Mouse (Mus musculus): Measurements from ENCODE around the gene Ube2d3. TPM values are rescaled to one million over a fixed set of nuclear protein-coding genes. Genes with fewer than 3 reads are reported as not detected.

Gene Ube2d3
- polyA plus RNA-seq, 1 experiment = 174 TPM

GRCm38 (mm10) chr3:135444930-135445329 lies 7.0 kb downstream of the Ube2d3 start:
- Histone ChIP-seq H3K4me1 (ENCODE audit: control insufficient read depth, insufficient read depth, insufficient read length) (peaks cover 2% of the 10 kb centered on the region), H3K27me3 (ENCODE audit: control insufficient read depth, insufficient read depth, low read length) (no peaks in the 10 kb centered on the region), H3K27ac (ENCODE audit: insufficient read depth, low read length) (no peak overlapping the region), H3K4me3 (ENCODE audit: extremely low read depth, insufficient read depth, insufficient read length) (no peak overlapping the region), H3K36me3 (ENCODE audit: control insufficient read depth, insufficient read depth, low read length) (peaks cover 12% of the 10 kb centered on the region)
- TF ChIP-seq POLR2A (IDR thresholded peaks at IDR 0.05; ENCODE audit: low read depth, low read length) (no peak), CTCF (IDR thresholded peaks at IDR 0.05; ENCODE audit: extremely low read depth, insufficient read depth, insufficient read length, insufficient replicate concordance) (no peak)
- no peak for DNase-seq (ENCODE audit: low read depth in 1 of 2, low spot score in 2 of 2)

- Histone ChIP-seq H3K36me3 (ENCODE audit: control insufficient read depth, insufficient read depth, low read length) (peaks cover 20% of the 10 kb centered on the region), H3K27ac (ENCODE audit: insufficient read depth, low read length) (no peak overlapping the region), H3K4me3 (ENCODE audit: extremely low read depth, insufficient read depth, insufficient read length) (no peak overlapping the region), H3K27me3 (ENCODE audit: control insufficient read depth, insufficient read depth, low read length) (no peaks in the 10 kb centered on the region), H3K4me1 (ENCODE audit: control insufficient read depth, insufficient read depth, insufficient read length) (no peaks in the 10 kb centered on the region)
- no peak for DNase-seq (ENCODE audit: low read depth in 1 of 2, low spot score in 2 of 2)
- TF ChIP-seq POLR2A (IDR thresholded peaks at IDR 0.05; ENCODE audit: low read depth, low read length) (no peak), CTCF (IDR thresholded peaks at IDR 0.05; ENCODE audit: extremely low read depth, insufficient read depth, insufficient read length, insufficient replicate concordance) (no peak)
Measured at GRCm38 (mm10) chr3:135458981-135459380, 21.0 kb downstream of the Ube2d3 start.

GRCm38 (mm10) chr3:135468402-135468801 lies 30.5 kb downstream of the Ube2d3 start:
- no peak for DNase-seq (ENCODE audit: low read depth in 1 of 2, low spot score in 2 of 2)
- H3K4me1 ChIP-seq (ENCODE audit: control insufficient read depth, insufficient read depth, insufficient read length) = no peaks in the 10 kb centered on the region
- no peak overlapping the region for H3K4me3 ChIP-seq (ENCODE audit: extremely low read depth, insufficient read depth, insufficient read length)
- no peaks in the 10 kb centered on the region for H3K27me3 ChIP-seq (ENCODE audit: control insufficient read depth, insufficient read depth, low read length)
- 93% methylated on average over 1 of the region's 1 CpGs for WGBS
- peaks cover 2% of the 10 kb centered on the region; the same call in 1 of the 2 replicates for H3K36me3 ChIP-seq (ENCODE audit: control insufficient read depth, insufficient read depth, low read length)
- H3K27ac ChIP-seq (ENCODE audit: insufficient read depth, low read length) = no peak overlapping the region
- TF ChIP-seq CTCF (IDR thresholded peaks at IDR 0.05; ENCODE audit: extremely low read depth, insufficient read depth, insufficient read length, insufficient replicate concordance) (no peak), POLR2A (IDR thresholded peaks at IDR 0.05; ENCODE audit: low read depth, low read length) (no peak)

- TF ChIP-seq POLR2A (IDR thresholded peaks at IDR 0.05; ENCODE audit: low read depth, low read length) (no peak), CTCF (IDR thresholded peaks at IDR 0.05; ENCODE audit: extremely low read depth, insufficient read depth, insufficient read length, insufficient replicate concordance) (no peak)
- H3K4me3 ChIP-seq (ENCODE audit: extremely low read depth, insufficient read depth, insufficient read length) = no peak overlapping the region
- no peak for DNase-seq (ENCODE audit: low read depth in 1 of 2, low spot score in 2 of 2)
- H3K27me3 ChIP-seq (ENCODE audit: control insufficient read depth, insufficient read depth, low read length) = no peaks in the 10 kb centered on the region
- no peaks in the 10 kb centered on the region for H3K36me3 ChIP-seq (ENCODE audit: control insufficient read depth, insufficient read depth, low read length)
- WGBS = 79% methylated on average over 3 of the region's 3 CpGs
- H3K27ac ChIP-seq (ENCODE audit: insufficient read depth, low read length) = no peak overlapping the region
- H3K4me1 ChIP-seq (ENCODE audit: control insufficient read depth, insufficient read depth, insufficient read length) = no peaks in the 10 kb centered on the region
Measured at GRCm38 (mm10) chr3:135469146-135469545, 31.2 kb downstream of the Ube2d3 start.

- H3K27me3 ChIP-seq (ENCODE audit: control insufficient read depth, insufficient read depth, low read length) = no peaks in the 10 kb centered on the region
- 42% methylated on average over 4 of the region's 4 CpGs for WGBS
- TF ChIP-seq POLR2A (IDR thresholded peaks at IDR 0.05; ENCODE audit: low read depth, low read length) (no peak), CTCF (IDR thresholded peaks at IDR 0.05; ENCODE audit: extremely low read depth, insufficient read depth, insufficient read length, insufficient replicate concordance) (no peak)
- H3K4me1 ChIP-seq (ENCODE audit: control insufficient read depth, insufficient read depth, insufficient read length) = no peaks in the 10 kb centered on the region
- DNase-seq (ENCODE audit: low read depth in 1 of 2, low spot score in 2 of 2) = no peak
- no peak overlapping the region for H3K4me3 ChIP-seq (ENCODE audit: extremely low read depth, insufficient read depth, insufficient read length)
- H3K36me3 ChIP-seq (ENCODE audit: control insufficient read depth, insufficient read depth, low read length) = no peaks in the 10 kb centered on the region
- H3K27ac ChIP-seq (ENCODE audit: insufficient read depth, low read length) = no peak overlapping the region
Measured at GRCm38 (mm10) chr3:135469974-135470373, 32.0 kb downstream of the Ube2d3 start.

- TF ChIP-seq POLR2A (IDR thresholded peaks at IDR 0.05; ENCODE audit: low read depth, low read length) (no peak), CTCF (IDR thresholded peaks at IDR 0.05; ENCODE audit: extremely low read depth, insufficient read depth, insufficient read length, insufficient replicate concordance) (no peak)
- no peaks in the 10 kb centered on the region for H3K4me1 ChIP-seq (ENCODE audit: control insufficient read depth, insufficient read depth, insufficient read length)
- H3K4me3 ChIP-seq (ENCODE audit: extremely low read depth, insufficient read depth, insufficient read length) = no peak overlapping the region
- H3K36me3 ChIP-seq (ENCODE audit: control insufficient read depth, insufficient read depth, low read length) = no peaks in the 10 kb centered on the region
- no peaks in the 10 kb centered on the region for H3K27me3 ChIP-seq (ENCODE audit: control insufficient read depth, insufficient read depth, low read length)
- 5% methylated on average over 1 of the region's 1 CpGs for WGBS
- no peak for DNase-seq (ENCODE audit: low read depth in 1 of 2, low spot score in 2 of 2)
- no peak overlapping the region for H3K27ac ChIP-seq (ENCODE audit: insufficient read depth, low read length)
Measured at GRCm38 (mm10) chr3:135470823-135471222, 32.9 kb downstream of the Ube2d3 start.

GRCm38 (mm10) chr3:135475025-135475424 lies 37.1 kb downstream of the Ube2d3 start:
- DNase-seq (ENCODE audit: low read depth in 1 of 2, low spot score in 2 of 2) = no peak
- Histone ChIP-seq H3K4me1 (ENCODE audit: control insufficient read depth, insufficient read depth, insufficient read length) (no peaks in the 10 kb centered on the region), H3K27ac (ENCODE audit: insufficient read depth, low read length) (no peak overlapping the region), H3K27me3 (ENCODE audit: control insufficient read depth, insufficient read depth, low read length) (no peaks in the 10 kb centered on the region), H3K4me3 (ENCODE audit: extremely low read depth, insufficient read depth, insufficient read length) (no peak overlapping the region), H3K36me3 (ENCODE audit: control insufficient read depth, insufficient read depth, low read length) (no peaks in the 10 kb centered on the region)
- no peak for TF ChIP-seq POLR2A (IDR thresholded peaks at IDR 0.05; ENCODE audit: low read depth, low read length)
- TF ChIP-seq CTCF (IDR thresholded peaks at IDR 0.05; ENCODE audit: extremely low read depth, insufficient read depth, insufficient read length, insufficient replicate concordance) = no peak
- WGBS = 92% methylated on average over 8 of the region's 8 CpGs
